Mouse (Mus musculus): ENCODE results near the gene Fgfr2. TPM values are rescaled to one million over a fixed set of nuclear protein-coding genes. Genes with fewer than 3 reads are reported as not detected.

The Fgfr2 gene
- polyA plus RNA-seq, 1 experiment = 0.17 TPM

- H3K4me3 ChIP-seq = no peak overlapping the region
- TF ChIP-seq TCF12 (IDR thresholded peaks at IDR 0.05; ENCODE audit: insufficient read depth, poor library complexity, severe bottlenecking) (no peak), POLR2A (IDR thresholded peaks at IDR 0.05; ENCODE audit: insufficient read length, low read depth) (no peak), USF1 (IDR thresholded peaks at IDR 0.05; ENCODE audit: low read depth) (no peak), MAX (IDR thresholded peaks at IDR 0.05; ENCODE audit: low read depth) (no peak), MYOD1 (IDR thresholded peaks at IDR 0.05; ENCODE audit: control insufficient read depth in 1 of 3, insufficient read length in 2 of 3, low read depth in 2 of 3) (no peak), POLR2AphosphoS2 (IDR thresholded peaks at IDR 0.05; ENCODE audit: insufficient read length, low read depth) (no peak), SRF (IDR thresholded peaks at IDR 0.05; ENCODE audit: control insufficient read depth, insufficient read length, low read depth) (no peak), CEBPB (IDR thresholded peaks at IDR 0.05; ENCODE audit: insufficient read depth, poor library complexity, severe bottlenecking) (no peak), MYOG (IDR thresholded peaks at IDR 0.05; ENCODE audit: control insufficient read depth in 1 of 3, insufficient read depth in 1 of 3, insufficient read length in 2 of 3, low read depth in 2 of 3) (no peak), E2F4 (IDR thresholded peaks at IDR 0.05; ENCODE audit: insufficient read depth) (no peak)
- no peaks in the 10 kb centered on the region for H3K27me3 ChIP-seq (ENCODE audit: control insufficient read depth, insufficient read depth, insufficient read length)
- no peak overlapping the region for H3K4me2 ChIP-seq (ENCODE audit: low read depth)
- H3K36me3 ChIP-seq (ENCODE audit: control insufficient read depth, insufficient read depth) = no peaks in the 10 kb centered on the region
- no peaks in the 10 kb centered on the region for H3K79me2 ChIP-seq (ENCODE audit: control insufficient read depth, insufficient read depth)
- H3ac ChIP-seq (ENCODE audit: control insufficient read depth, insufficient read length) = no peak overlapping the region
These were observed 2192.7 kb downstream of the Fgfr2 start for GRCm38 (mm10) chr7:130930401-130930800.

GRCm38 (mm10) chr7:130922981-130923731 lies 2200.0 kb downstream of the Fgfr2 start:
- Histone ChIP-seq H3K4me2 (ENCODE audit: low read depth) (peak overlapping the region; percentile 50), H3K4me3 (no peak overlapping the region), H3K27me3 (ENCODE audit: control insufficient read depth, insufficient read depth, insufficient read length) (no peaks in the 10 kb centered on the region), H3ac (ENCODE audit: control insufficient read depth, insufficient read length) (no peak overlapping the region), H3K79me2 (ENCODE audit: control insufficient read depth, insufficient read depth) (no peaks in the 10 kb centered on the region), H3K36me3 (ENCODE audit: control insufficient read depth, insufficient read depth) (no peaks in the 10 kb centered on the region)
- TF ChIP-seq TCF12 (IDR thresholded peaks at IDR 0.05; ENCODE audit: insufficient read depth, poor library complexity, severe bottlenecking) (no peak), MYOD1 (IDR thresholded peaks at IDR 0.05; ENCODE audit: control insufficient read depth in 1 of 3, insufficient read length in 2 of 3, low read depth in 2 of 3) (peak; percentile 13 to 74 (median 30))

GRCm38 (mm10) chr7:130918260-130918659 lies 2204.9 kb downstream of the Fgfr2 start:
- Histone ChIP-seq H3K4me3 (no peak overlapping the region), H3ac (ENCODE audit: control insufficient read depth, insufficient read length) (no peak overlapping the region), H3K27me3 (ENCODE audit: control insufficient read depth, insufficient read depth, insufficient read length) (no peaks in the 10 kb centered on the region), H3K4me2 (ENCODE audit: low read depth) (no peak overlapping the region), H3K36me3 (ENCODE audit: control insufficient read depth, insufficient read depth) (no peaks in the 10 kb centered on the region), H3K79me2 (ENCODE audit: control insufficient read depth, insufficient read depth) (no peaks in the 10 kb centered on the region)
- no peak for TF ChIP-seq MYOG (IDR thresholded peaks at IDR 0.05; ENCODE audit: control insufficient read depth in 1 of 3, insufficient read depth in 1 of 3, insufficient read length in 2 of 3, low read depth in 2 of 3)

- no peak overlapping the region for H3K4me2 ChIP-seq (ENCODE audit: low read depth)
- peaks cover 26% of the 10 kb centered on the region for H3K36me3 ChIP-seq (ENCODE audit: control insufficient read depth, insufficient read depth)
- TF ChIP-seq POLR2AphosphoS2 (IDR thresholded peaks at IDR 0.05; ENCODE audit: insufficient read length, low read depth) (no peak), MAX (IDR thresholded peaks at IDR 0.05; ENCODE audit: low read depth) (no peak), TCF12 (IDR thresholded peaks at IDR 0.05; ENCODE audit: insufficient read depth, poor library complexity, severe bottlenecking) (no peak), TCF3 (IDR thresholded peaks at IDR 0.05; ENCODE audit: insufficient read length, low read depth) (no peak), E2F4 (IDR thresholded peaks at IDR 0.05; ENCODE audit: insufficient read depth) (no peak), MYOD1 (IDR thresholded peaks at IDR 0.05; ENCODE audit: control insufficient read depth in 1 of 3, insufficient read length in 2 of 3, low read depth in 2 of 3) (no peak), POLR2A (IDR thresholded peaks at IDR 0.05; ENCODE audit: insufficient read length, low read depth) (no peak), MYOG (IDR thresholded peaks at IDR 0.05; ENCODE audit: control insufficient read depth in 1 of 3, insufficient read depth in 1 of 3, insufficient read length in 2 of 3, low read depth in 2 of 3) (no peak), CEBPB (IDR thresholded peaks at IDR 0.05; ENCODE audit: insufficient read depth, poor library complexity, severe bottlenecking) (no peak), USF1 (IDR thresholded peaks at IDR 0.05; ENCODE audit: low read depth) (no peak), SRF (IDR thresholded peaks at IDR 0.05; ENCODE audit: control insufficient read depth, insufficient read length, low read depth) (no peak), REST (IDR thresholded peaks at IDR 0.05; ENCODE audit: insufficient read depth, insufficient read length) (no peak)
- no peaks in the 10 kb centered on the region for H3K27me3 ChIP-seq (ENCODE audit: control insufficient read depth, insufficient read depth, insufficient read length)
- H3K4me3 ChIP-seq = no peak overlapping the region
- no peaks in the 10 kb centered on the region for H3K79me2 ChIP-seq (ENCODE audit: control insufficient read depth, insufficient read depth)
- no peak overlapping the region for H3ac ChIP-seq (ENCODE audit: control insufficient read depth, insufficient read length)
These were observed 2208.3 kb downstream of the Fgfr2 start for GRCm38 (mm10) chr7:130914693-130915363.

- Histone ChIP-seq H3K4me3 (no peak overlapping the region), H3K36me3 (ENCODE audit: control insufficient read depth, insufficient read depth) (peaks cover 43% of the 10 kb centered on the region), H3K4me2 (ENCODE audit: low read depth) (no peak overlapping the region), H3K27me3 (ENCODE audit: control insufficient read depth, insufficient read depth, insufficient read length) (no peaks in the 10 kb centered on the region), H3K79me2 (ENCODE audit: control insufficient read depth, insufficient read depth) (no peaks in the 10 kb centered on the region), H3ac (ENCODE audit: control insufficient read depth, insufficient read length) (no peak overlapping the region)
- no peak for TF ChIP-seq TCF3 (IDR thresholded peaks at IDR 0.05; ENCODE audit: insufficient read length, low read depth)
These were observed 2212.3 kb downstream of the Fgfr2 start for GRCm38 (mm10) chr7:130910841-130911240.
